Mouse (Mus musculus): ENCODE measurements around the gene Sqor.

DNA sequence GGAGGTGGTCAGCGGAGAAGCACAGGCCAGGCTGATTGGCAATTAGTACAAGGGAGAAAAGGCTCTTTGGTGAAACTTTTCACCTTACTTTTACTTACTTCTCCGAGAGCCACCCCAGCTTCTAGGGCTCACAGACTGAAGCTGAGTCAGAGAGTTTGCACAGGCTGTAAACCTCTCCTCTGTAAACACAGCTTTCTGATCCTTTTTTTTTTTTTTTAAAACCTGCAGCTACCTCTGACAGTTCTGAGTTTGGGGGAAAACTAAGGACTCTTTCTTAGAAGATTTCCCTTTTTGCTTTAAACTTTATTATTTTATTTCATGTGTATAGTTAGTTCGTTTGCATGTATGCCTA lies 733 bp downstream of the Sqor start:
- TF ChIP-seq CTCF (IDR thresholded peaks at IDR 0.05; ENCODE audit: borderline replicate concordance, insufficient read depth, low read depth, low read length) (no peak), POLR2A (IDR thresholded peaks at IDR 0.05; ENCODE audit: borderline replicate concordance, insufficient read depth, low read length) (no peak)
